Mouse (Mus musculus) lung, postnatal 36 days (tissue): Measurements from ENCODE around the gene Mical1.
A peak's percentile ranks its signal among the peaks of the same experiment; 100 is the strongest.

Experiments
- DNase-seq: peaks from one replicate; pipeline ENCODE4 v3.0.0; 2022; ENCODE audit warnings: mixed read lengths

Gene Mical1

DNA sequence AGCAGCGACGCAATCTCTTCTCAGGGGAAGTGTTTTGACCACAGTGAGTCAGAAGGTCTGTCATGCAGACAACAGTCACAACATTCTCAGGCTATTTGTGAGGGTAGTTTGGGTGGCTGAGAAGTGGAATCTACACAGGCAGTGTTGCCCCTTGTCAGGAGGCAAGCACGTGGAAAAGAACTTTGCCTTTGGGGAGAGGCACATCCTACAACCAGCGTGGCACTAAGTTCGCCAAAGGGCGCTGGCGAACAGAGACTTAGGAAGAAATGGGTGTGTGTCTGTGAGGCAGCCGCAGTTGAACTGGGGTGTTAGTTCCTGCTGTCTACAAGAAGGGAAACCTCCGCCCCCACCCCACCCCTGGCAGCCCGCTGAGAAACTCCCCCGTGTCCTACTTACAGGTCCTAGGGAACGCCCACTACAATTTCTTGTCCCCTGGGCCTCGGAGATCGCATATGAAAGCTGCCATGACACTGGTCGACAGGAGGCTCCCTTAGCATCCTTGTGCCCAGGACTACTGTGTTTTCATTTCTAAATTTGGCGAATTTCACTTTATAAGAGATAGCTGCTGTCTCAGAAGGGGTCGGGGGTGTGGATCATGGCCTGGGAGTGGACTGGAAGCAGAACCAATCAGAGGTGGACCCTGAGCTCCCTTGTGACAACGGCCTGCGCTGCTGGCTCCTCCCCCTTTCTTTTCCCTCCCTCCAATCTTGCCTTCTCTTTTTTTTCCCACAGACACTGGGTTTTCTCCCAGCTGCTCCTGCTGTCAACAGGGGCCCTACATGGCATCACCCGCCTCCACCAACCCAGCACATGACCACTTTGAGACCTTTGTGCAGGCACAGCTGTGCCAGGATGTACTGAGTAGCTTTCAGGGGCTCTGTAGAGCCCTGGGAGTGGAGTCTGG lies 1.4 kb downstream of the Mical1 start:
- DNase-seq, result peak; percentile 87

- no peak for DNase-seq
Observed at GRCm38 (mm10) chr10:41479961-41480360, 3.8 kb downstream of the Mical1 start.

DNA sequence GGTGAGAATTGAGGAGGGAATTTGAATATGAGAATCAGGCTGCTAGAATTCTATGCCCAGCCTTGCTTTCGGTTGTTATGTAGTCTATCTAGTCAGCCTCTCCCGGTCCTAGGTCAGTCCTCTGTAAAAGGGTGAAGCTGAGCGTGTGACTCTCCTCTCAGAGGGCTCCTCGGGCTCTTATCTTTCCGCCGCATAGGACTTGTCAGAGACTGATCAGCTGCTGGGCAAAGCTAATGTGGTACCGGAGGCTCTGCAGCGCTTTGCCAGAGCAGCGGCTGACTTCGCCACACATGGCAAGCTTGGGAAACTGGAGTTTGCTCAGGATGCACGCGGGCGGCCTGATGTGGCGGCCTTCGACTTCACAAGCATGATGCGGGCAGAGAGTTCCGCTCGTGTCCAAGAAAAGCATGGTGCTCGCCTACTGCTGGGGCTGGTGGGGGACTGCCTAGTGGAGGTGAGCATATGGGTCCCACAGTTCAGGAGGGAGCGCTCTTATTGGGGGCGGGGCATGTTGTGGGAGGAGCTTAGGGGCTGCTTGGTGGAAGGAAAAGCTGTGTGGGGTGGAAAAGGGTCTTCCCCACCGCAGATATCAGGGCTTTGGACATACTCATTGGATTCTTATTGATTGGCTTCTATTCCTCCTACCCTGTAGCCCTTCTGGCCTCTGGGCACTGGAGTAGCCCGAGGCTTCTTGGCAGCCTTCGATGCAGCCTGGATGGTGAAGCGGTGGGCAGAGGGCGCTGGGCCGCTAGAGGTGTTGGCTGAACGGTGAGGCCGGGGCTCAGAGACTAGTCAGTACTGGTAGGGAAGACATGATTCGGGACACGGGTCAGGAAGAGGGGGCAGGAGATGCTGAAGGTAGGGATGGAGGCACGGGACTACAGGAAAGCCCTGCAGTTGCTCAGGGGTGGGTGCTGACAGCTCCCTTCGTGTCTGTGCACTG lies 5.1 kb downstream of the Mical1 start:
- no peak for DNase-seq

DNA sequence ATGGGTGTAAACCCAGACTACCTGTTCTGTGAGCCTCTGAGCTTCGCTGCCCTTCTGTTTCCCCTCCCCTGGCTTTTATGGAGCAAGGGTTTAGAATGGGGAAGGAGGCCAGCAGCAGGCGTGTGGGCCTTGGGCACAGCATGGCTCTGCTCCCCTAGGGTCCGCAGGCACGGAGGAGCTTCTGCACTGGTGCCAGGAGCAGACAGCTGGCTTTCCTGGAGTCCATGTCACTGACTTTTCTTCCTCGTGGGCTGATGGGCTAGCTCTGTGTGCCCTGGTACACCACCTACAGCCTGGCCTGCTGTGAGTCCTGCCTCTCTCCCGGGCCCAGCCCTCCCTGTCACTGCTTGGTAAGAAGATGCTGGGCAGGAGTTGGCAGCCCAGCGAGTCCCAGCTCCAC lies 6.3 kb downstream of the Mical1 start:
- DNase-seq, result no peak

DNA sequence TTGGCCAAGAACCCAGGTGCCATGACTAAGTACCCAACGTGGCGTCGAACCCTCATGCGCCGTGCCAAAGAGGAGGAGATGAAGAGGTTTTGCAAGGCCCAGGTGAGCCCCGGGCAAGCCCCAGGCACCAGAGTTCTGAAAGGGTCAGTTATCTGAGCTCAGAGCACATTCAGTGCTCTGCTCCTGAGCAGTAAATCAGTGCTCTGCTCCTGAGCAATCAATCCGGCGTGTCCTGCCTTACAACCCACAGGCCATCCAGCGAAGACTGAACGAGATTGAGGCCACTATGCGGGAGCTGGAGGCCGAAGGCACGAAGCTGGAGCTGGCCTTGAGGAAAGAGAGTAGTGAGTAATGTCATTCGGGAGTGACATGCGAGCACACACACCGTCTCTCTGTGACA lies 9.7 kb downstream of the Mical1 start:
- DNase-seq, result no peak

- DNase-seq, result no peak
Observed at GRCm38 (mm10) chr10:41486506-41487170, 10.5 kb downstream of the Mical1 start.

- no peak for DNase-seq
Observed at GRCm38 (mm10) chr10:41488877-41489276, 12.8 kb downstream of the Mical1 start.

DNA sequence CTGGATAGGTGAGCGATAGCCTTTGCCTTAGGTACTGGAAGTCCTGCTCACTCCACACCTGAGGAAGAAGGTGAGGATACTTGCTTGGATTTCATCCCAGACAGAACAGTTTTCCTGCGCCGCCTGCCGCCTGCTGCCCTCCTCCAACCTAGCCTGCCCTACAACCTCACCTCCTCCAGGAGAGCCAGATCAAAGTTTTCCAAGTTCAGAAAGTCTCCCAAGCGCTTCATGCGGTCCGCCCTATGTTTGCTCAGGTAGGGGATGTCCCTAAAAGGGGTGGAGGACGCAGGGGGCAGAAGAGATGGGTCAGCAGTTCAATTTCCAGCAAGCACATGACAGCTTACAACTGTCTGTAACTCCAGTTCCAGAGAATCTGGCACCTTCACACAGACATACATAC lies 13.2 kb downstream of the Mical1 start:
- no peak for DNase-seq

DNA sequence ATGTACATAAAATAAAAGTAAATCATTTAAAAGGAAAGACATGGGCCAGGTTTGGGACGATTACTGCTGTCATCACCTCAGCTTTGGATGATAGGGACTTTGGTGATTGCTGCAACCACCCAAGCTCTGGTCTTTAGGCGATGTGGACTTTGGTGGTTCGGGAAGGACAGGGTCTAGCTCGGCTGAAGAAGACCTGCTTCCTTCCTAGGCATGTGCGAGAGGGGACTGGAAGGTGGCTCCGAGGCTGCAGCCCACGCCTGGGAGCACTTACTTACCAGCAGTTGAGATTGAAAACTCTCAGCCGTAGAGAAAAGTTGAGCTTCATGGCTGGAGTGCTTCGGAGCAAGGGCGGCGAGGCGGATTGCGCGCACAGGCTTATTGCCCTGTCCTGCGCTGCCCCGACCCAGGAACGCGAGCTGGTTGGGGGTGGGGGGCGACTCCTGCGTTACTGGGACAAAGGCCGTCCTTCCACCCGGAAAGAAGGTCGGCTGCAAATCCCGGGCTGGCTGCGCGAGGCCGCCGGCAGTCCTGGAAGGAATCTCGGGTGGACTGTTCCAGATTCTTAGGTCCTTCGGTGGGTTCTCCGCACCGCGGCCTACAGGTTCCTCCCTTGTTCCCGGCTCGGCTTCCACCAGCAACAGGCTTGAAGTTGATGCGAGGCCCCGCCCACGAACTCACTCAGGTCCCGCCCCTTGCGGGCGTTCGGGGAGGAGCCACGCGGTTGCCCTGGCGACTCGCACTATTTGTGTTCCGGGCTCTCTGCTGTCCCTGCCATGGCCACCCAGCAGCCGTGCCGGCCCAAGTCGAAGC lies 13.8 kb downstream of the Mical1 start, which contains the start of the genes Smpd2 and Ppil6:
Gene Smpd2 (minus strand): TSS at position 662 of the 810 bp plus-strand sequence.
Gene Ppil6 (plus strand): TSS at position 732 of the 810 bp plus-strand sequence.
- DNase-seq, result peak; percentile 98

DNA sequence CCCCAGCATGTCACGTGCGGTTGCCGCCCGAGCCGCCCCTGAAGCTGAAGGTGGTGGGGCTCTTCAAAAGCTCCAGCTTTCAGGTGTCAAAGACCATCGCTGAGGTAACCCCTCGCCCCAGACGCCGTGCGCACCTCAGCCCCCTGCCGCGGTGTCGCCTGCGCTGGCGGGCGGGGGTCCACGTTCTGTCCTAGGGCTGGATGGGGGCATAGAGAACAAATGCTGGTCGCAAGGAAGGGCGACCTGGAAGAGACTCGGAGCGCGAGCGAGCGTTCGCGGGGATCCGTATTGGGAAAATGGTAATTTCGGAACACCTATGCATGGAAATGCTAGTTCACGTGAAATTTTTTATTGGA lies 14.4 kb downstream of the Mical1 start:
- no peak for DNase-seq

DNA sequence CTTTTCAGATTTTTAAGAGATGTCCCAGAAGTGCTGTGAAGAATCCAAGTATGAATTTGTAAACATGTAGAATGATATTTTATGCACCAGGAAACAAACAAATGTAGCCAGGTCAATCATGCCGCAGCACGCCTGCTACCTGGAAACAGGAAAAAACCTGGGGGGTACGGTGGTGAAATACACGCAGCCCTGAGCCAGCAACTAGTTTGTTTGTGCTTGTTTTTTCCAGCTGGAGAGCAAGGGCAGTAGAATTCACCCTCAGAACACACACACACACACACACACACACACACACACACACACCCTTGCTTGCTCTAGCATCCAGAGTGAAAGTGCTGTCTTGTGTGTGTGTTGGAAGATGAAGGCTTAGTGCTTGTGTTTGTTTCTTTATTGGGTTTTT lies 15.0 kb downstream of the Mical1 start:
- DNase-seq, result no peak

- peak; percentile 62 for DNase-seq
Observed at GRCm38 (mm10) chr10:41500941-41501340, 24.8 kb downstream of the Mical1 start.

DNA sequence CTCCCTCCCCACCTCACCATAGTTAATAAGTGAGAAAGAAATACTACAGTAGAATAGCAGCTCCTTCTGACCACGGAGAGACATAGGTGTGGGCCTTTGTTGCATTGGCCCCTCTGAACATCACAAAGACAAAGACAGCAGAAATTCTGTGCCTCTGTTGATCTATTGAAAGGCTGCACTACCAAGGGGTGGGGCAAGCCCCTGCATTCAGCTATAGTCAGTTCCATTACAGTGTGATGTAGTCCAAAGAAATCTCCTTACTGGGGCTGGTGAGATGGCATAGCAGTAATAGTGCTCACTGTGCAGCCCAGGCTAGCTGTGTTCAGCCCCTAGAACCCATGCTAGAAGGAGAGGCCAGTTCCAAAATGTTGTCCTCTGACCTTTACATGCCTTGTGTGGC lies 28.9 kb downstream of the Mical1 start:
- no peak for DNase-seq

DNA sequence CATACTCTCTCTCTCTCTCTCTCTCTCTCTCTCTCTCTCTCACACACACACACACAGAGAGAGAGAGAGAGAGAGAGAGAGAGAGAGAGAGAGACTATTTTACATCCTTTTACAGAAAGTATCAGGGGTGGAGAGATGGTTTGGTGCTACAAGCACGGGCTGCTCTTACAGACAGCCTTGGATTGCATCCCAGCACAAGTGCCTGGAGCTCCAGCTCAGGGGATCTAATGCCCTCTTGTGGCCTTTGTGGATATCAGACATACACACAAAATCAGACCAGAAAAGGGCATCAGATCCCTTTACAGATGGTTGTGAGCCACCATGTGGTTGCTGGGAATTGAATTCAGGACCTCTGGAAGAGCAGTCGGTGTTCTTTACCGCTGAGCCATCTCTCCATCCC lies 29.3 kb downstream of the Mical1 start:
- DNase-seq, result peak; percentile 91

GRCm38 (mm10) chr10:41509160-41509559 lies 33.0 kb downstream of the Mical1 start:
- DNase-seq, result peak; percentile 56

- no peak for DNase-seq
Observed at GRCm38 (mm10) chr10:41514301-41514700, 38.2 kb downstream of the Mical1 start.

GRCm38 (mm10) chr10:41514921-41515320 lies 38.8 kb downstream of the Mical1 start:
- DNase-seq, result peak; percentile 28

DNA sequence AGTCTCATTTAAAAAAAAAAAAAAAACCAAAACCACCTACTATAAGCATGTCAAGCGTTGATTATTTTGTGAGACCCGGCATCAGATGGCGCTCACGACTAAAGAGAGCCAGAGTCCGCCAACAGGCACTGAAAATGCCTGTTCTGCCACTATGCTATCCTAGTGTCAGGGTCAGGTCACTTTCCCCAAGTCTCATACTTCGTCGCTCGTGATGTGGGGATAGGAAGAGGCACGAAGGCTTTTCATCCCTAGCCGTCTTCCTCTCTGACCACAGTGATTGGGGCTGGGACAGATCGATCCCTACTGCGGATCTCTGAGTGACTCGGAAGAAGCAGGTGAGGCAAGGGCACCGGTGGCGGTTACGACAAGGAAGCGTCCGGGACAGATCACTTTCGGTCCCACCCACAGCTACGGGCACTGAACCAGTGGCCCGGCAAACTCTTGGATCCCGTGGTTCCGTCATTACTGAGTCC lies 42.4 kb downstream of the Mical1 start:
- DNase-seq, result peak; percentile 90

- peak; percentile 91 for DNase-seq
Observed at GRCm38 (mm10) chr10:41518981-41519618, 43.0 kb downstream of the Mical1 start, which contains the start of gene Cd164. TSS of gene Cd164 (plus strand) at chr10:41519414.

DNA sequence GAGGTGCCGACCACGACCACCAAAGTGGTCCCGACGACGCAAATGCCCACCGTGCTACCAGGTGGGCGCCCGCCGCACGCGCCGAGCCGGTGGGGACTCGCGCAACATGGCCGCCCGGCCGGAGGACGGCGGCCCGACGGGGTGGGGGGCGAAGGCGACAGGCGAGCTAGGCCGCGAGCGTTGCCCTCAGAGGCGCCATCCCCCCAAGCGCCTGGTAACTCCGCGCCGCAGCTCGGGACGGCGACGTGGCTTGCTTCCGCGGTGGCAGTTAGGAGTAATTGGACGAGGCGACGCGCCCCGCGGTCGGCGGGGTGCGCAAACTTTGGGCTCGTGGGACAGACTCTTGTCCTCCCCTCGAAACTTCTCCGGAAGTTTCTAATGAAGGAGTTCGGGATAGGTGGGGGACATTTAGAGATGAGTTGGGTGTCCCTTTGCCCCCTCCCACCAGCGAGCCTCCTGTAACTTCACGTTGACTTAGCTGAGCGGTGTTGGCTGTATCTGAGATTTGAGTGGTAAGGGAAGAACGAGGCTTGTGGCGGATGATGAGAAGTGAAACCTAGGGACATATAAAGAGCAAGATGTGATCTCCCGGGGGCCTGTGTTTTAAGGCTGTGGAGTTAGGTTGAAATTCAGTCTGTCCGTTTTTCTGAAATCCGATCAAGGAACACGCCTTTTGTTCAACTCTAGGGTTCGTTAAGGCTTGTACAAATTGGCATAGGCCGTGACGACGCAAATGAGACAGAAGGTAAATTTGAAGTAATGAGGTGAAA lies 43.7 kb downstream of the Mical1 start:
- DNase-seq, result peak; percentile 67

- DNase-seq, result no peak
Observed at GRCm38 (mm10) chr10:41520410-41520673, 44.2 kb downstream of the Mical1 start.
